Mouse (Mus musculus): ENCODE measurements around the gene Mug1.
"Not testable (repeated sequence)": the region's sequence is repeated elsewhere in the genome, so short reads cannot be mapped to it uniquely, and the experiment has no call there.

The Mug1 gene

DNA sequence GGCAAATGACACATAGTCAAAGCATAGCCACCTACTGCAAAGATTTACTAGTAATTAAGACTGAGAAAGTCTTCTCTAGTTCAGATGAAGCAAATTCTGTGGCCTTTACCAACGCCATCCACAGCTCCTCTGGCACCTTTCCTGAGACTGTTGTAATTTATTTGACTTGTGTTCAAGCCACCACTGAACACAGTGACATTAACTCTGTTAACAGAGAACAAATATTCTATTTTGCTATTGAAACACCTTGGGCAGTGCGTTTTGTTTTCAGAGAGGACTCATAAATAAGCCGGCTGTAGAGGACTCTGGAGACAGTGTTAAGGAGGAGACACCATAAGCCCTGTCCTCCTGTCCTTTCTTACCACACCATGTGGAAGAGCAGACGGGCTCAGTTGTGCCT, at the start of gene Mug1:
TSS of gene Mug1 (plus strand) at position 271 of the 400 bp plus-strand sequence.
- not testable (repeated sequence) for DNase-seq (ENCODE audit: low spot score in 2 of 2)

DNA sequence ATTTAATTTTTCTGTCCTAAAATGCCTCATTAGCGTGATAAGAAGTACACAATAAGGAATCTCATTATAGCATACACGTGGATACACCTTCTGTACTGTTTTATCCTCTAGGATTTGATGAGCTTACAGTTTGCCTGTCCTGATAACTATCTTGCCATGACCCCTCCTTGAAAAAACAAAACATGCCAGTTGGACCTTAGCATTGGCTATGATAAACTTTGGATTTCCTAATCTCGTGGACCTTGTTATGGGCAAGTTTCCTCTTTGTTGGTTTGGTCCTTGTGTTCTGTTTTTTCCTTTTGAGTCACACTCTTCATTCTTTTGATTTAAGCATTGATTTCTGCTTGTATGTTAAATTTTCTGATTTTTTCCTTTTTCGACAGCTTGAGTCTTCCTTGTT, 10.3 kb upstream of the Mug1 start:
- no peak for DNase-seq (ENCODE audit: low spot score in 2 of 2)

- no peak for DNase-seq (ENCODE audit: low spot score in 2 of 2)
These were observed 2.0 kb upstream of the Mug1 start for GRCm38 (mm10) chr6:121836361-121836760.

DNA sequence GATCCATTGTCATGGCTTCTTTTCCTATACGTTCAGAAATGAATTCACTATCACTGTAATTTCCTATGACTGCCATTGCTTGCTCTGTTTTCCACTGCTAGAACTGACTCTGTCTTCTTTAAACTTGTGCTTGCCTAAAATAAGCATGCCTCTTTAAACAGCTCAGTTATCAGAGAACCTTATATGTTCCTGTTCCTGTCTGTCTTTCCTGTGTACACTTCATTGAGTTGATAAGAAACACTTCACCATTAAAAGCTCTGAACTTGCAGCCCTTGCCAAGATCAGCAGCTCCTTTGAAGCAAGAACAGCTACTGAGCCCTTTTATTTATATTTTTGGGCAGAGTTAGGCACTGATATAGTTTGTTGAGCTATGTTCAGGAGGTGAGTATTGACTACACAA, 10.0 kb downstream of the Mug1 start:
- DNase-seq (ENCODE audit: low spot score in 2 of 2), result no peak

Data from heart, adult 9 months (tissue).